Mouse (Mus musculus) stomach, embryonic 14.5 days (tissue): ENCODE data around the gene Efr3b. TPM values are rescaled to one million over a fixed set of nuclear protein-coding genes. Genes with fewer than 3 reads are reported as not detected.

Source experiments
- ATAC-seq: fragments of 200-750 bp; cut with Nextera tagmentation; 2 replicates; pipeline ENCODE4 v1.8.0; 2017; ENCODE audit warnings: low read depth, moderate TSS enrichment; ENCODE audit not compliant: insufficient number of reproducible peaks, insufficient read depth, low FRiP score
- H3K27ac ChIP-seq: fragments of 300-500 bp; sonication (generic); 2 replicates; pipeline ENCODE4 v1.5.1; 2014; ENCODE audit warnings: mild to moderate bottlenecking, low read length, moderate library complexity, mixed read lengths
- H3K27me3 ChIP-seq: fragments of 300-500 bp; sonication (generic); 2 replicates; pipeline ENCODE4 v1.6.1; 2014; ENCODE audit warnings: low read length, control low read depth, mixed read lengths; ENCODE audit not compliant: control insufficient read depth, insufficient read depth
- H3K36me3 ChIP-seq: fragments of 300-500 bp; sonication (generic); 2 replicates; pipeline ENCODE4 v1.6.1; 2014; ENCODE audit warnings: mild to moderate bottlenecking, control low read depth, low read length, moderate library complexity, mixed read lengths; ENCODE audit not compliant: control insufficient read depth, insufficient read depth
- H3K4me1 ChIP-seq: fragments of 300-500 bp; sonication (generic); 2 replicates; pipeline ENCODE4 v1.6.1; 2014; ENCODE audit warnings: low read length, control low read depth, mixed read lengths; ENCODE audit not compliant: control insufficient read depth, insufficient read depth
- H3K4me2 ChIP-seq: fragments of 300-500 bp; sonication (generic); replicated peaks from 2 replicates; pipeline ENCODE4 v1.6.1; 2014; ENCODE audit warnings: low read depth, low read length, control low read depth
- H3K4me3 ChIP-seq: fragments of 300-500 bp; sonication (generic); 2 replicates; pipeline ENCODE4 v1.5.1; 2014; ENCODE audit warnings: low read depth, low read length, control low read depth
- H3K9ac ChIP-seq: fragments of 300-500 bp; sonication (generic); replicated peaks from 2 replicates; pipeline ENCODE4 v1.6.1; 2014; ENCODE audit warnings: low read depth, mild to moderate bottlenecking, control low read depth, low read length, moderate library complexity, mixed read lengths
- H3K9me3 ChIP-seq: fragments of 300-500 bp; sonication (generic); 2 replicates; pipeline ENCODE4 v1.6.1; 2016; ENCODE audit warnings: low read depth, low read length, control low read depth; ENCODE audit not compliant: control insufficient read depth
- WGBS: fragments of 180-500 bp; shearing (Covaris S2); extraction: QIAGEN DNeasy Blood & Tissue Kit; methylation state at CpG from one replicate; pipeline ENCODE4 v1.1.7; 2014; 5-methylcytosine and 5-hydroxymethylcytosine counted together
- polyA plus RNA-seq: library from polyadenylated mRNA; unstranded; fragments of >200 nt; fragmentation: Nextera tagmentation; extraction: Ambion mirVana; gene quantifications from 2 replicates; pipeline ENCODE4 v1.2.1, GENCODE M21; 2014

Gene Efr3b
- polyA plus RNA-seq, 1 experiment from 2014 or later = 3.5 TPM

DNA sequence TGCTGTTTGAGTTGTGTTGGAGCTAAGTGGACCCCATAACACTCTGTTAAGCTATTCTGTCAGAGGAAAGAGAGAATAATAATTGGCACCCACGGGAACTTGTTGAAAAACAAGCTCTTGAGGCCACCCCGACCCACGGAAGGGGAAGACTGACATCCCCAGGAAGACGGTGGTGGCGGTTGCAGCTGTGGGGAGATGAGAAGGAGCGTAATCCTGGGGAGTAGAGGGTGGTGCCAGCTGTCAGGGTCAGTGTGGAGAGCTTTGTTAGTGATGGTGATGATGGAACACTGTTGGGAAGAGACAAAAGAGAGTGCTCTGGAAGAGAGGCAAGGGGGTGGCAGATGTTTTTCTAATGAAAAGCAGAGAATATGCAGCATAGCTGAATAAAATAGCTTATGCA lies 9.3 kb upstream of the Efr3b start:
- no peak for ATAC-seq
- 48% methylated on average over 6 of the region's 6 CpGs for WGBS
- no peak overlapping the region for H3K27ac ChIP-seq
- no peaks in the 10 kb centered on the region for H3K9me3 ChIP-seq
- no peaks in the 10 kb centered on the region for H3K27me3 ChIP-seq
- H3K9ac ChIP-seq = no peak overlapping the region
- H3K4me3 ChIP-seq = no peak overlapping the region
- no peaks in the 10 kb centered on the region for H3K36me3 ChIP-seq
- H3K4me2 ChIP-seq = no peak overlapping the region
- no peaks in the 10 kb centered on the region for H3K4me1 ChIP-seq

DNA sequence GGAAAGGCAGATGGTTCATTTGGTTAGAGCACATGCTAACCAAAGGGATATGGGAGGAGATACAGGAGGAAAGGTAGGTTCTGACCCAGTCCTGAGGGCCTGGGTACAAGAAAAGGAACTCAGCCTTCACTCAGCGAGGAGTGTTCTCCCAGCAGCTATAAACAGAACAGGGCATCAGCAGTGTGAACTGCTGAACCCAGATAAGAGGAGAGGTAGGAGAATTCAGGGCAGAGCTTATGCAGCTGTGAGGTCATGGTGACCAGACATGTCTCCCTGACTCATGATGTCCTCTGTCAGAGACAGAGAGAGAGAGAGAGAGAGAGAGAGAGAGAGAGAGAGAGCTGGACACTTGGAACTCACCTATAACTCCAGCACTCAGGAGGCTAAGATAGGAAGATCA lies 7.3 kb upstream of the Efr3b start:
- Histone ChIP-seq H3K4me1 (no peaks in the 10 kb centered on the region), H3K9me3 (no peaks in the 10 kb centered on the region)
- 61% methylated on average over 1 of the region's 1 CpGs for WGBS

DNA sequence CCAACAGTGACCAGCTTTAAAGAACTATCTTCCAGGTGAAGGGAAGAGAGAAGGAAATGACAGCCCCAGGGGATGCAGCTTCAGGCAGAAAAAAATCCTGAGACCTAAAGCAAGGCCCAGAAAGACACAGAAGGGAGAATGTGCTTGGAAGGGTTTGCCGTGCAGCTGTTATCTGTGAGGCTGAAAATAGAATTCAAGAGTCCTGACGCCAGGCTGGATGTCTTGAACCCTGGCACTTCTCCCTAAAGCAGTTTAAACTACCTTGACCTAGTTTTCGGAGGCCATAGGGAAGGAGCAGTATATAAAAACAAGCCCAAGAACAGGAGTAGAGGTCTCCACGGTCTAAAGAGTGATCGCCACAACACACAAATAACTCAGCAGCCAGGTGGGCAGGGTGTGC lies 3.7 kb upstream of the Efr3b start:
- no peak for ATAC-seq
- H3K36me3 ChIP-seq = no peaks in the 10 kb centered on the region
- H3K27me3 ChIP-seq = no peaks in the 10 kb centered on the region
- no peak overlapping the region for H3K4me3 ChIP-seq
- no peak overlapping the region for H3K9ac ChIP-seq
- WGBS = 65% methylated on average over 5 of the region's 5 CpGs
- no peak overlapping the region for H3K4me2 ChIP-seq
- H3K4me1 ChIP-seq = 0 out of 2 replicates have a peak, but pooled peaks cover 4% of the 10 kb centered on the region
- no peaks in the 10 kb centered on the region for H3K9me3 ChIP-seq
- H3K27ac ChIP-seq = no peak overlapping the region

More for the DNA sequence above, 7.3 kb upstream of the Efr3b start:
- ATAC-seq = no peak
- H3K36me3 ChIP-seq = no peaks in the 10 kb centered on the region
- H3K4me3 ChIP-seq = no peak overlapping the region
- no peaks in the 10 kb centered on the region for H3K27me3 ChIP-seq
- H3K4me2 ChIP-seq = no peak overlapping the region
- H3K9ac ChIP-seq = no peak overlapping the region
- no peak overlapping the region for H3K27ac ChIP-seq

DNA sequence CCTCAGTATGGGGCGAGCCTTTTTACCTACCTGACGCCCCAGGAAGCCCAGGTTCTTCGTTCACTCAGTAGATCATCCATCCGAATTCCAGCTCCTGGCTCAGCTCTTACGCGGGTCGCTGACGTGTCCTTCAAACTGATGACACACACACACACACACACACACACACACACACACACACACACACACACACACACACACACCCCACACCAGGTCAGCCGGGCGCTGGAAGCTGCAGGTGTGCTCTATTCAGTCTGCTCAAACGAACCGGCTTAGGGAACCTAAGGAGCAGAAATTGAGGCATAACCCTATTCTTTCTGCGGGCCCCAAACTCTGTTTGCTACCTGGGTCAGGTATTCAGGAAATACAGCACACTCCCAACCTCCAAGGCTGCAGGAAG lies 331 bp upstream of the Efr3b start:
- Histone ChIP-seq H3K4me3 (peak overlapping the region; percentile 74), H3K9ac (no peak overlapping the region), H3K4me1 (0 out of 2 replicates have a peak, but pooled peaks cover 4% of the 10 kb centered on the region), H3K27me3 (no peaks in the 10 kb centered on the region), H3K36me3 (no peaks in the 10 kb centered on the region), H3K27ac (no peak overlapping the region), H3K4me2 (peak overlapping the region; percentile 94), H3K9me3 (no peaks in the 10 kb centered on the region)
- WGBS = 3% methylated on average over 11 of the region's 13 CpGs
- ATAC-seq = no peak

DNA sequence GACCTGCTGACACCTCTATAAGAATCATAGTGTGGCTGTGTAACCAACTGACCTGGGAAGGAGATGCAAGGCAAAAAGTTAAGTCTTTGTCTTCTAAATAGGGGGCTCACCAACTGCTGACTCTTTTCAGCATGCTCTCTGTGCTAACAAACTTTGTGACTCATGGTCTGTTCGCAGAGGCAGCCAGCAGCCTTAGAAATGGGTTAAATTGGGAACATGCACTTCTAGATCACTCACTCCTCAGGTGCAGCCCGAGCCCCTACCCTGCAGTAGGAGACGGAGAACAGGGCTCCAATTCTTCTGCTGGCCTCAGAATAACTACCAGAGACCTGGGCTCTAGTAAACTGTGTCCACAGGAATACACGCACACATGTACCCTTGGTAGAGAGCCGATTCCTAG lies 1.2 kb downstream of the Efr3b start:
- Histone ChIP-seq H3K27me3 (no peaks in the 10 kb centered on the region), H3K36me3 (no peaks in the 10 kb centered on the region), H3K27ac (no peak overlapping the region), H3K4me3 (peak overlapping the region; percentile 74), H3K4me1 (0 out of 2 replicates have a peak, but pooled peaks cover 4% of the 10 kb centered on the region), H3K9me3 (no peaks in the 10 kb centered on the region), H3K4me2 (peak overlapping the region; percentile 94), H3K9ac (no peak overlapping the region)
- ATAC-seq = no peak
- WGBS = 30% methylated on average over 5 of the region's 5 CpGs

DNA sequence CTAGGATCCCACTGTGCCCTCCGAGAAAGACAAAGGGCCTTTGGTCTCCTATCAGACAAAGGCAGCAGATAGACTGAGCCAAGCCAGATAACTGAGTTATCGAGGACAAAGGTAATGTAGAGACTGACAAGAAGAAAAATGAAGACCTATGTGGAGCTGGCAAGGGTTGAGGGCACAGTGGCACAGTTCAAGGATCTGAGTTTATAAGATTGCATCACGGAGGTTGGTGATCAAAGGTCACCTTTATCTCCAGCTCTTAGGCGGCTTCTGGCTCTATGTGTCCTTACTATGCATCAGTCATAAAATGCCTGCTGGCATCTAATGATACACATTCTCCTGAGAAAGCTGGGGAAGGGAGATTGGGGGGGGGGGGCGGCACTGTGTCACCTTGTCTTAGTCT lies 2.6 kb downstream of the Efr3b start:
- ATAC-seq = no peak
- 0 out of 2 replicates have a peak, but pooled peaks cover 4% of the 10 kb centered on the region for H3K4me1 ChIP-seq

DNA sequence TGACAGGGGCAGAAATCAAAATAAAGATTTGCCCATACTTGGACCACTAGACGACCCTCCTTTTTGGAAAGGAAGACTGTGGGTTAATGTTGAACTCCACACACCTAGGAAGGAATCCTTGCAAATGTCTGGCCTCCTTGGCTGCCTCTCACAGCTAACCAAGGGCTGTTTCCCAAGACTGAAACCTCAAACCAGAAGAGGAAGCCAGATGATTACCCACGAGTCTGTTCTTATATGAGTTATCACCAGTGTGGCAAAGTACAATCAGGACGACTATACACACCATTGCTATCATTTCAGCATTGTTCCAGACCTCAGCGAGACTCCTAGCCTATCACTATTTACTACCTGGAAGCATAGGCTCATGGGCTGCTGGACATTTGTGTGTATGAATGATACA lies 9.7 kb downstream of the Efr3b start:
- 71% methylated on average over 4 of the region's 4 CpGs for WGBS
- Histone ChIP-seq H3K4me1 (no peaks in the 10 kb centered on the region), H3K27ac (no peak overlapping the region), H3K9ac (no peak overlapping the region), H3K9me3 (no peaks in the 10 kb centered on the region), H3K4me3 (no peak overlapping the region), H3K36me3 (no peaks in the 10 kb centered on the region), H3K27me3 (no peaks in the 10 kb centered on the region), H3K4me2 (no peak overlapping the region)
- no peak for ATAC-seq

More for the DNA sequence above, 2.6 kb downstream of the Efr3b start:
- Histone ChIP-seq H3K27me3 (no peaks in the 10 kb centered on the region), H3K36me3 (no peaks in the 10 kb centered on the region), H3K27ac (no peak overlapping the region), H3K4me2 (no peak overlapping the region), H3K4me3 (no peak overlapping the region), H3K9ac (no peak overlapping the region), H3K9me3 (no peaks in the 10 kb centered on the region)
- 85% methylated on average over 5 of the region's 5 CpGs for WGBS

DNA sequence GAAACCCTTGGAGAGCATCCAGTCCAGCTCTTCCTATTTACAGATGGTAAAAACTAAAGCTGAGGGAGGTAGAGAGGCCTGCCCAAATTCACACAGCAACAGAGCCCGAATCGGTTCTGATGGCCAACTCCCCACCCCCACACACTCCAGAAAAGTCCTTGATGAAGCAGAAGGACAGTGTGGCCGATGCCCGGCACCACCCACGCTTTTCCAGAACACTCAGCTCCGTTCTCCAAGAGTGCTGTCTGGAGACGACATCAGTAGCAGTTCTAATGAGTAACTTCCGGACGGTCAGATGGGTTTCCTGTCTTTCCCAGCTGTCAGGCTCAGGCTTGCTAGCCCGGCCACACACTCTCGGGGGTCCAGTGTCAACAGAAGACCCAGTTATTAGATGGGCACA lies 10.2 kb downstream of the Efr3b start:
- Histone ChIP-seq H3K36me3 (no peaks in the 10 kb centered on the region), H3K4me2 (no peak overlapping the region), H3K27ac (no peak overlapping the region), H3K9ac (no peak overlapping the region), H3K27me3 (no peaks in the 10 kb centered on the region), H3K4me1 (no peaks in the 10 kb centered on the region), H3K9me3 (no peaks in the 10 kb centered on the region), H3K4me3 (no peak overlapping the region)
- 74% methylated on average over 11 of the region's 11 CpGs for WGBS
- no peak for ATAC-seq

DNA sequence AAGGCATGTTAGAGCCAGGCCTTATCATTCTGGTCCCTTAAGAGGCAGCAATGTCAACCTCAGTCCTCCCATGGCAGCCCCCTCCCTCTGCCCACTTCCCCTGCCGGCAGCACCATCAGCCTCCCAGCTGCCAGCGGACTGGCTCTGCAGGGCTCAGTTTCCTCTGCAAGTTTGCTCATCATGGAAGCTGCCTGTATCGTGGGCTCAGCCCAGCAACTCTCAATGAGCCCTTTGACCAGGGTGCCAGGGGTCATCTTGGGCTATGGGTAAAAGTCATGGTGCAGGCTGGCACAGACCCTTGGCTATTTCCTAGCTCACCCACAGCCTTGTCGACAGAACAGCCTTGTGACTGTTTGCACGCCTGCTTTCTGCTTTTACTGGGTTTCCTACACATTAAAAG lies 14.4 kb downstream of the Efr3b start:
- H3K9me3 ChIP-seq = no peaks in the 10 kb centered on the region
- WGBS = 69% methylated on average over 5 of the region's 5 CpGs
- no peaks in the 10 kb centered on the region for H3K27me3 ChIP-seq
- H3K4me3 ChIP-seq = no peak overlapping the region
- no peaks in the 10 kb centered on the region for H3K36me3 ChIP-seq
- no peaks in the 10 kb centered on the region for H3K4me1 ChIP-seq
- H3K9ac ChIP-seq = no peak overlapping the region
- H3K4me2 ChIP-seq = no peak overlapping the region
- no peak overlapping the region for H3K27ac ChIP-seq
- no peak for ATAC-seq
